Comparison of ENCODE assay signal across 24 mouse cellular contexts in genomic region chrX:131818397-131818796, GRCm38 (mm10).
"Had no signal": no experiment of that assay in that cellular context is flagged by ENCODE, and none has a peak within 500 bp of the region (broad histone marks: within the 10 kb centered on the region; RNA-seq: fewer than 3 reads in every experiment).

No protein-coding gene starts in this region.

- H3K36me3 ChIP-seq: kidney, embryonic 15.5 days; limb, embryonic 10.5 days; limb, embryonic 13.5 days; liver, embryonic 12.5 days; liver, embryonic 15.5 days; lung, embryonic 15.5 days; neural tube, embryonic 12.5 days; neural tube, embryonic 15.5 days had no signal

- H3K4me1 ChIP-seq: kidney, embryonic 15.5 days; limb, embryonic 10.5 days; limb, embryonic 13.5 days; liver, embryonic 12.5 days; liver, embryonic 15.5 days; lung, embryonic 15.5 days; megakaryocyte, embryonic 14.5 days; neural tube, embryonic 12.5 days; neural tube, embryonic 15.5 days had no signal

- ATAC-seq: liver, embryonic 12.5 days had no signal

- H3K9ac ChIP-seq: kidney, embryonic 15.5 days; limb, embryonic 13.5 days; liver, embryonic 12.5 days; liver, embryonic 15.5 days; lung, embryonic 15.5 days; neural tube, embryonic 12.5 days; neural tube, embryonic 15.5 days had no signal

- H3K4me2 ChIP-seq: kidney, embryonic 15.5 days; limb, embryonic 13.5 days; liver, embryonic 12.5 days; liver, embryonic 15.5 days; lung, embryonic 15.5 days; neural tube, embryonic 12.5 days; neural tube, embryonic 15.5 days had no signal

- DNase-seq: kidney, adult 8-10 months; kidney, postnatal 14 days; layer of hippocampus, adult 9-11 months; liver; lung, adult 18-20 months; lung, postnatal 10 days; lung, postnatal 36 days; midbrain, embryonic 14.5 days; right cerebral cortex, postnatal 14 days; right cerebral cortex, postnatal 4 days; thymus, adult 2 months; thymus, postnatal 14 days; thymus, postnatal 4 days had no signal

- H3K9me3 ChIP-seq: kidney, embryonic 15.5 days; limb, embryonic 10.5 days; limb, embryonic 13.5 days; liver, embryonic 12.5 days; liver, embryonic 15.5 days; lung, embryonic 15.5 days; megakaryocyte, embryonic 14.5 days; neural tube, embryonic 12.5 days; neural tube, embryonic 15.5 days had no signal

- H3K4me3 ChIP-seq: kidney, embryonic 15.5 days; layer of hippocampus, adult 2 months; limb, embryonic 10.5 days; limb, embryonic 13.5 days; liver, embryonic 12.5 days; liver, embryonic 15.5 days; lung, embryonic 15.5 days; megakaryocyte, embryonic 14.5 days; neural tube, embryonic 12.5 days; neural tube, embryonic 15.5 days had no signal

- H3K27me3 ChIP-seq: kidney, embryonic 15.5 days; limb, embryonic 13.5 days; liver, embryonic 12.5 days; liver, embryonic 15.5 days; lung, embryonic 15.5 days; megakaryocyte, embryonic 14.5 days; neural tube, embryonic 12.5 days; neural tube, embryonic 15.5 days had no signal

- H3K27ac ChIP-seq: kidney, embryonic 15.5 days; layer of hippocampus, adult 2 months; limb, embryonic 10.5 days; limb, embryonic 13.5 days; liver, embryonic 12.5 days; liver, embryonic 15.5 days; lung, embryonic 15.5 days; neural tube, embryonic 12.5 days; neural tube, embryonic 15.5 days; stomach, postnatal 0 days had no signal
